ENCODE assay signal across 8 mouse cellular contexts in genomic region chr4:123797856-123798255, GRCm38 (mm10). TPM values are rescaled to one million over a fixed set of nuclear protein-coding genes. Genes with fewer than 3 reads are reported as not detected.
A peak's percentile ranks its signal among the peaks of the same experiment; 100 is the strongest.
DNase-seq lines count a peak whose midpoint lies in the region; ATAC-seq lines count a peak whose summit lies in the region.
"Had no signal": no experiment of that assay in that cellular context is flagged by ENCODE, and none has a peak within 500 bp of the region (broad histone marks: within the 10 kb centered on the region; RNA-seq: fewer than 3 reads in every experiment).

No protein-coding gene starts in this region.

- no peaks in the 10 kb centered on the region for H3K4me1 ChIP-seq in kidney, embryonic 16.5 days (ENCODE audit: insufficient read depth, low read length)

- intact Hi-C loops in left cerebral cortex, postnatal 14 days (cut with DNase I): no loop called here

- no peak overlapping the region for H3K4me3 ChIP-seq in kidney, embryonic 16.5 days (ENCODE audit: low read length)

- H3K27ac ChIP-seq in kidney, embryonic 16.5 days (ENCODE audit: low read length): no peak overlapping the region
- H3K27ac ChIP-seq: liver, embryonic 14.5 days had no signal

- no peak overlapping the region for H3K9ac ChIP-seq in kidney, embryonic 16.5 days (replicated peaks; ENCODE audit: low read length)
- H3K9ac ChIP-seq: liver, embryonic 14.5 days had no signal

- 33% methylated on average over 7 of the region's 7 CpGs for WGBS in kidney, embryonic 16.5 days

- H3K27me3 ChIP-seq in kidney, embryonic 16.5 days (ENCODE audit: insufficient read depth, low read length): no peaks in the 10 kb centered on the region

- H3K4me2 ChIP-seq in kidney, embryonic 16.5 days (replicated peaks; ENCODE audit: low read depth, low read length): no peak overlapping the region

- peak; percentile 27 for DNase-seq in embryo, embryonic 11.5 days (ENCODE audit: low read depth, low spot score)
- peak; percentile 12 to 43 for DNase-seq in frontal cortex, postnatal 25 days (ENCODE audit: low spot score in 2 of 2)
- DNase-seq in left cerebral cortex, postnatal 14 days (ENCODE audit: low spot score in 2 of 2): peak; percentile 60 to 65
- peak; percentile 18 for DNase-seq in retina, adult 2 months (ENCODE audit: low read depth, low spot score)
- DNase-seq in spleen, postnatal 36 days (ENCODE audit: low spot score in 2 of 2): no peak
- DNase-seq in adrenal gland, adult 8-10 months: no peak

- no peaks in the 10 kb centered on the region for H3K36me3 ChIP-seq in kidney, embryonic 16.5 days (ENCODE audit: insufficient read depth, low read length)

- no peak for ATAC-seq in kidney, embryonic 16.5 days (ENCODE audit: low FRiP score, low TSS enrichment)

- H3K9me3 ChIP-seq in kidney, embryonic 16.5 days (ENCODE audit: low read length): no peaks in the 10 kb centered on the region

RNA-seq across cellular contexts. Expression of gene Rhbdl2, which starts 10.2 kb away (rescaled TPM):
- 1 to 10 TPM; 1.0 to 1.2 TPM for total RNA-seq in left cerebral cortex, postnatal 14 days (2021)
- polyA plus RNA-seq in kidney, embryonic 16.5 days (2015; fragmentation: Nextera tagmentation; extraction: Ambion mirVana): 6.8 and 7.2 TPM in 2 replicates
- 1 to 10 TPM in 2 of 4 experiments, under 1 TPM in 2; 0.38 to 2.4 (median 1.2) TPM for total RNA-seq in adrenal gland, adult 8-10 months (2022)
- polyA plus RNA-seq: liver, embryonic 14.5 days had no signal

RNA-seq across cellular contexts. Expression of gene Akirin1, which starts 47.7 kb away (rescaled TPM):
- total RNA-seq in left cerebral cortex, postnatal 14 days (2021): 10 to 100 TPM; 63.3 to 66.8 TPM
- polyA plus RNA-seq in kidney, embryonic 16.5 days (2015; fragmentation: Nextera tagmentation; extraction: Ambion mirVana): 42.3 and 42.7 TPM in 2 replicates
- 10 to 100 TPM; 70.9 to 77.6 (median 71.6) TPM for total RNA-seq in adrenal gland, adult 8-10 months (2022)

Comparison
In these comparisons a context has a peak if more than half of its experiments do, and no peak if none do; other contexts are left out.
1. DNase-seq: peak in embryo, embryonic 11.5 days (single experiment), frontal cortex, postnatal 25 days (2 of 2), left cerebral cortex, postnatal 14 days (2 of 2) and retina, adult 2 months (single experiment); none in spleen, postnatal 36 days (0 of 2) and adrenal gland, adult 8-10 months (single experiment).